In genomic region chr5:64478599-64479214, GRCm38 (mm10) we compare ENCODE assay signal across 14 mouse cellular contexts.
DNase-seq lines count a peak whose midpoint lies in the region; ATAC-seq lines count a peak whose summit lies in the region.
"Had no signal": no experiment of that assay in that cellular context is flagged by ENCODE, and none has a peak within 500 bp of the region (broad histone marks: within the 10 kb centered on the region; RNA-seq: fewer than 3 reads in every experiment).

No protein-coding gene starts in this region.

- no peaks in the 10 kb centered on the region for H3K36me3 ChIP-seq in embryonic facial prominence, embryonic 15.5 days
- H3K36me3 ChIP-seq: limb, embryonic 12.5 days; stomach, embryonic 15.5 days had no signal

- H3K9ac ChIP-seq in embryonic facial prominence, embryonic 15.5 days: no peak overlapping the region
- H3K9ac ChIP-seq: limb, embryonic 12.5 days; stomach, embryonic 15.5 days had no signal

- H3K27me3 ChIP-seq in embryonic facial prominence, embryonic 15.5 days: no peaks in the 10 kb centered on the region
- H3K27me3 ChIP-seq: limb, embryonic 12.5 days; stomach, embryonic 15.5 days had no signal

- H3K9me3 ChIP-seq in embryonic facial prominence, embryonic 15.5 days (replicated peaks): no peaks in the 10 kb centered on the region
- H3K9me3 ChIP-seq: limb, embryonic 12.5 days; stomach, embryonic 15.5 days had no signal

- no peak overlapping the region for H3K4me2 ChIP-seq in embryonic facial prominence, embryonic 15.5 days (replicated peaks)
- H3K4me2 ChIP-seq: limb, embryonic 12.5 days; stomach, embryonic 15.5 days had no signal

- H3K27ac ChIP-seq in embryonic facial prominence, embryonic 15.5 days (replicated peaks): 0 out of 2 replicates have a peak overlapping the region, but pooled peaks have one; percentile 28
- H3K27ac ChIP-seq: limb, embryonic 12.5 days; stomach, embryonic 15.5 days had no signal

- H3K4me1 ChIP-seq in embryonic facial prominence, embryonic 15.5 days: peaks cover 8% of the 10 kb centered on the region; the same call in 1 of the 2 replicates
- H3K4me1 ChIP-seq: limb, embryonic 12.5 days had no signal

- peak; percentile 20 for DNase-seq in kidney, adult 9 months
- no peak for DNase-seq in kidney, adult 18-20 months
- DNase-seq in thymus, postnatal 4 days: peak; percentile 49
- DNase-seq in thymus, adult 18-20 months: no peak
- no peak for DNase-seq in frontal cortex, postnatal 10 days (ENCODE audit: low spot score in 2 of 2)
- no peak for DNase-seq in layer of hippocampus, adult 11-12 months (ENCODE audit: low spot score)
- no peak for DNase-seq in ovary, adult 18-20 months (ENCODE audit: low spot score)
- DNase-seq: adrenal gland, postnatal 36 days; cerebellum, adult 9-10 months; heart, postnatal 14 days; lung, postnatal 14 days had no signal

- 59% methylated on average over 10 of the region's 10 CpGs for WGBS in embryonic facial prominence, embryonic 15.5 days

- H3K4me3 ChIP-seq in embryonic facial prominence, embryonic 15.5 days (replicated peaks): no peak overlapping the region
- H3K4me3 ChIP-seq: limb, embryonic 12.5 days; stomach, embryonic 15.5 days had no signal

- ATAC-seq in embryonic facial prominence, embryonic 15.5 days (ENCODE audit: insufficient number of reproducible peaks, low FRiP score, low TSS enrichment, low read depth): no peak

Comparison
In these comparisons a context has a peak if more than half of its experiments do, and no peak if none do; other contexts are left out.
1. DNase-seq: peak in kidney, adult 9 months (single experiment) and thymus, postnatal 4 days (single experiment); none in kidney, adult 18-20 months (single experiment), thymus, adult 18-20 months (0 of 2), frontal cortex, postnatal 10 days (0 of 2), layer of hippocampus, adult 11-12 months (single experiment) and ovary, adult 18-20 months (single experiment).